Mouse (Mus musculus) cerebellum, adult 2 months (tissue): ENCODE results near the gene Mc3r.
A peak's percentile ranks its signal among the peaks of the same experiment; 100 is the strongest.

Experiments used
- CTCF ChIP-seq: fragments of 200-500 bp; IDR thresholded peaks from 2 replicates; pipeline ENCODE4 v1.5.1; 2011; ENCODE audit warnings: low read depth, mild to moderate bottlenecking, control low read depth, low read length, moderate library complexity, borderline replicate concordance; ENCODE audit not compliant: insufficient read depth
- POLR2A ChIP-seq: fragments of 200-500 bp; IDR thresholded peaks from 2 replicates; pipeline ENCODE4 v1.6.1; 2011; ENCODE audit warnings: low read length, control low read depth, borderline replicate concordance; ENCODE audit not compliant: insufficient read depth

DNA sequence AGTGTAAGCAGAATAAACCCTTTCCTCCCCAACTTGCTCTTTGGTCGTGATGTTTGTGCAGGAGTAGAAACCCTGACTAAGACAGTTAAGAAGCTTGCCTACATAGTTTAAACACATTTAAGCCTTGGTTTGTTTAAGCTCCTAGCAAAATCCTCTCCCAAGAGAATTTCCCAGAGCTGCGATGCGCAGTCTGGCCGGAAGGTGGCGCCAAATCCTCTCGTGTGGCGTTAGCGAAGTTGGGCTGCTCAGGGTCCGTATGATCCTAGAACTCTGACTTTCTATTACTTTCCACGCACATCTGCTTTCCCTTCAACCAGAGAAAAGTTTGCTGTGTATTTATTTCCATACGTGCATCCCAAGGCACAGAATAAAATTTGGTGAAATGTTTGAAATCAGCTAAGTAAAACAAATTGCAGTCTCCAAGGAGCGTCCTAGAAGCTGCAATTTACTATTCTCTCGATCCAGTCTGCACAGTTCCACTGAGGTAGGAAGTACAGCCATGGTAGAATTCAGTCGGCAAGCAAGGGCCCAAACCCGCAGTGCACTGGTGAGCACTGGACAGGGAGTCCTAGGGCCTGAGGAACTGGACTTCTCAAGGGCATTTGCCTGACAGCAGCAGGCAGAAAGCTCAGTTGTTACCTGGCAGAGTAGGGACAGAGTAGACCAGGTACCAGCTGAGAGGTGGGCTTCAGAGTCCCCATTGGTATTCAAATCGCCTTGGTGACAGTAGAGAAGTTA, 26.5 kb upstream of the Mc3r start:
- TF ChIP-seq CTCF (peak; percentile 86), POLR2A (no peak)
